Mouse (Mus musculus) kidney, adult 2 months (tissue): Measurements from ENCODE around the gene Sema3b. TPM values are rescaled to one million over a fixed set of nuclear protein-coding genes. Genes with fewer than 3 reads are reported as not detected.
A peak's percentile ranks its signal among the peaks of the same experiment; 100 is the strongest.

Experiments
- DNase-seq: peaks from one replicate; pipeline ENCODE4 v3.0.0; 2021
- H3K27ac ChIP-seq: fragments of 200-500 bp; 2 replicates; pipeline ENCODE4 v1.5.1; 2012; ENCODE audit warnings: low read depth, low read length, control low read depth, inconsistent platforms; ENCODE audit not compliant: insufficient read depth
- H3K27me3 ChIP-seq: fragments of 200-500 bp; replicated peaks from 2 replicates; pipeline ENCODE4 v1.6.1; 2012; ENCODE audit warnings: mild to moderate bottlenecking, moderate library complexity, low read length, inconsistent platforms; ENCODE audit not compliant: control insufficient read depth, insufficient read depth
- H3K36me3 ChIP-seq: fragments of 200-500 bp; 2 replicates; pipeline ENCODE4 v1.6.1; 2012; ENCODE audit warnings: mild to moderate bottlenecking, moderate library complexity, low read length, inconsistent platforms; ENCODE audit not compliant: control insufficient read depth, insufficient read depth
- H3K4me1 ChIP-seq: fragments of 200-500 bp; 2 replicates; pipeline ENCODE4 v1.6.1; 2011; ENCODE audit warnings: low read length; ENCODE audit not compliant: control insufficient read depth, insufficient read depth
- H3K4me3 ChIP-seq: fragments of 200-500 bp; 2 replicates; pipeline ENCODE4 v1.5.1; 2011; ENCODE audit warnings: mild to moderate bottlenecking, low read depth, low read length, control low read depth; ENCODE audit not compliant: insufficient read depth
- CTCF ChIP-seq: fragments of 200-500 bp; conservative IDR thresholded peaks from 2 replicates; pipeline ENCODE4 v1.5.1; 2011; ENCODE audit warnings: low read depth, mild to moderate bottlenecking, control low read depth, low read length, moderate library complexity, mixed read lengths; ENCODE audit not compliant: insufficient read depth, insufficient read length
- POLR2A ChIP-seq: fragments of 200-500 bp; IDR thresholded peaks from one replicate; pipeline ENCODE4 v1.6.1; 2011; ENCODE audit warnings: low read depth, low read length, control low read depth
- WGBS: fragments of 180-500 bp; shearing (Covaris S2); methylation state at CpG from one replicate; pipeline ENCODE4 v1.1.7; 2018; 5-methylcytosine and 5-hydroxymethylcytosine counted together
- polyA plus RNA-seq: library from polyadenylated mRNA; depleted of rRNA; stranded (reverse); fragments of >200 nt; gene quantifications from 2 replicates; pipeline ENCODE4 v1.2.3, GENCODE M21; 2012

Sema3b gene
- polyA plus RNA-seq, 1 experiment = 63.3 TPM

DNA sequence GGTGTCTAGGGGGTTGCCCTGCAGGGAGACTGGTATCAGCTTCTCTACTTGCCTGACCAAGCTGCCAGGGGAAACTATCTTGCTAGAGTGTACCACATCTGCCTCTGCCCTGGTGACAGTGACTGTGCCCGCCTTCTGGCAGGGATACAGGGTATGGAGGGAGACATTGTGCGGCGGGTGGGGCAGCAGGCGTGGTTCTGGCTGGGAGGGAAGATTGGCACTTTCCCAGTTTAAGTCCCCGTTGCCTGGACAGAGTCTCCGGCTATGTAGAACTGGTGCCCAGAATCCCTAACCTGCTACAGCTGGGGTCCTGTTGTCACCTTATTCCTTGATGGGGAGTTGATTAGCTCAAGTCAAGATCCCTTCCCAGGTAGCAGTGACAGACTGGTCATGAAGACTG, 23.4 kb upstream of the Sema3b start:
- Histone ChIP-seq H3K27me3 (no peaks in the 10 kb centered on the region), H3K4me3 (peak overlapping the region; percentile 71), H3K36me3 (no peaks in the 10 kb centered on the region), H3K27ac (peak overlapping the region; percentile 70), H3K4me1 (peaks cover 8% of the 10 kb centered on the region; the same call in 1 of the 2 replicates)
- DNase-seq = peak; percentile 65
- TF ChIP-seq POLR2A (no peak), CTCF (no peak)
- 33% methylated on average over 6 of the region's 6 CpGs for WGBS

DNA sequence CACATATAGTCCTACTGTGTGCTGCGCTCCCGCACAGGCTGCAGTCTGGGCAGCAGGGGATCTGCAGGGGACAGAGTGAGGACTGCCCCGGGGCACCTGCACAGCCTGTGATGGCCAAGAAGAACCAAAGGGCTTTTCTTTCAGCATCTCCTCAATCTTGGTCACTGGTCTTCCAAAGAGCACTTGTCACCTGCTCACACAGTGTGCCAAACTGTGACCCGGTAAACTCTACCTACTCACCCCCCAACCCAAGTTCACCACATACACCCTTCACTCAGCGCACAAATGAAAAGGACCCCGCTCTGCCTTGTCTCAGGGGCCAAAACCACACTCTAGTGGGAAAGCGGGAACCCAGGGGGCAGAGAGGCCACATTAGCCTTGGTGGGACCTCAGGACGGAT, 22.8 kb upstream of the Sema3b start:
- no peak for DNase-seq
- H3K27me3 ChIP-seq = no peaks in the 10 kb centered on the region
- WGBS = 87% methylated on average over 8 of the region's 8 CpGs
- H3K27ac ChIP-seq = no peak overlapping the region
- H3K4me3 ChIP-seq = no peak overlapping the region
- no peak for TF ChIP-seq CTCF
- TF ChIP-seq POLR2A = no peak
- peaks cover 8% of the 10 kb centered on the region; the same call in 1 of the 2 replicates for H3K4me1 ChIP-seq
- no peaks in the 10 kb centered on the region for H3K36me3 ChIP-seq

DNA sequence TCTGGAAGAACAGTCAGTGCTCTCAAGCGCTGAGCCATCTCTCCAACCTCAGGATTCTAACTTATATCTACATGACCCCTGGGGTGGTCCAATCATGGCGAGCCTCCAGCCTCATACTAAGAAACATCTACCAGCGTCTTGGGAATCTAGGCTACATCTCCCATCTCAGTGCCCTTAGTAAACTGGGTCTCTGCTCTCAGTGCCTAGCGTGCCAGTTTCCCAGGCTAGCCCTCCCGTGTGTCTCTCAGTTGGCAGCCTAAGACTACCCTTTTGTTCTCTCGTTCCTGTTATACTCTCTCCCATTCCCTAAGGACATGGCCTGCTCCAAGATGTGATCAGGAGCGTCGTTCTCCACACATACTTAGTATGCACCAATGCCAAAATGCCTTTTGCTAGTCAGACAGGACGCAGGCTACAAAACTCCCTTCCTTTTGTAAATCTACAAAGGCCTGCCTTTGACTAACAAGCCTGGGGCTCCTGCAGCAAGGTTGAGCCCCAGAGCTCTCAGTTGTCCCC, 22.3 kb upstream of the Sema3b start:
- no peak overlapping the region for H3K4me3 ChIP-seq
- H3K4me1 ChIP-seq = peaks cover 8% of the 10 kb centered on the region; the same call in 1 of the 2 replicates
- no peaks in the 10 kb centered on the region for H3K27me3 ChIP-seq
- no peaks in the 10 kb centered on the region for H3K36me3 ChIP-seq
- no peak overlapping the region for H3K27ac ChIP-seq
- WGBS = 69% methylated on average over 9 of the region's 9 CpGs
- no peak for TF ChIP-seq CTCF
- no peak for TF ChIP-seq POLR2A
- no peak for DNase-seq

DNA sequence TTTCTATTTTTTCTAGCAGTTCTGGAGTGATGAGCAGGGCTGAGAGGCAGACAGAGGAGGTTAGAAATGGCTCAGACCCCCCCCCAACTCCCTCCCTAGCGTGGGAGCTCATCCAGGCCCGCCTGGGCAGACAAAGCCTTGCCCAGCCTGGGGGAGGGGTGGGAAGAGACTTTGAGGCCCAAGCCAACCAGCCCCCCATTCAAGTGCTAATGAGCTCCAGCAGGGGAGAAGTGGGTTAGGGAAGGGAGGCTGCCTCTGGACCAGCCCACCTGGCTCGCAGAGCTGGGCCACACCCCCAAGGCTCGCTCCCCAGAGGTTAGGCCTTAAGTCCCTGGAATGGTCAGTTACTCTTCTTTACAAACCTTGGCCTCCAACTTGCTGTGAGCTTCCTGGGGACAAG, 21.5 kb upstream of the Sema3b start:
- no peak for TF ChIP-seq CTCF
- no peak for TF ChIP-seq POLR2A
- no peak overlapping the region for H3K27ac ChIP-seq
- 27% methylated on average over 4 of the region's 4 CpGs for WGBS
- H3K4me1 ChIP-seq = peaks cover 6% of the 10 kb centered on the region; the same call in 1 of the 2 replicates
- DNase-seq = no peak
- no peaks in the 10 kb centered on the region for H3K36me3 ChIP-seq
- no peak overlapping the region for H3K4me3 ChIP-seq
- H3K27me3 ChIP-seq = no peaks in the 10 kb centered on the region

DNA sequence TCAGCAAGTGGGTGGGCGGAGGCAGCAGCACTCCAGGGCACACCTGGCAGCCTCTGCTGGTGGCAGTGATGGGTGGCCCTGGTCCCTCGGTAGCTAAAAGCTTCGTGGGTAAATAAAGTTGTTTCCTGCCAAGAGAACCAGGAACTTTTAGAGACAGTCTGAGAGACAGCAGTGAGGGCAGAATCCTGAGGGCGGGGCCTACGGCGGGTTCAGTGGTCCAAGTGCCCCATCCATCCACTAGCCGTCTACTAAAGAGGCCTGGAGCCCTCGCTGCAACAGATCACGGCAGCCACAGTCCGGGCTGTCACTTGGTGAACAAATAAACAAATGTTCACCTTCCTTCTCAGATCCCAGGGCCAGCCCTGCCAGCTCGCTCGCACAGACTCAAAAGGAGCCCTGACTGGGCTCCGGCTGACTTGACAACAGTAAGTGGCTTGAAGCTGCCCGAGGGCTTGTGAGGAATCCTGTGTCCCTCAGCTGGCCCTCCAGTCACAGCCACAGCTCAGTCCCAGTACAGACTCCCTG, 20.9 kb upstream of the Sema3b start:
- TF ChIP-seq POLR2A (no peak), CTCF (no peak)

DNA sequence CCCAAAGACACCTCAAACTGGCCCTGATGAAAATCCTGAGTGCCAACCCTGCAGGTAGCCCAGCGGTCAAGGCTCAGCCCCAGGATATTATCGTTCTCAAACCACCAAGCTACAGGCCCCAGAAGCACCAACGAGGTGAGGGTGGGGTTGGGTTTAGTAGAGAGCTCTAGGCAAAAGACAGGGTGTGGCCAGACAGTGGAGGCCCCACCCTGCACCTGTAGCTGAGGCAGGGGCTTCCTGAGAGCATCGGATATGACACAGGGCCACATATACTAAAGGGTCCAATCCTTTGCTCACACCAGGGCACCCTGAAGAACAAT, 20.3 kb upstream of the Sema3b start:
- 30% methylated on average over 4 of the region's 4 CpGs for WGBS
- Histone ChIP-seq H3K36me3 (no peaks in the 10 kb centered on the region), H3K4me3 (no peak overlapping the region), H3K4me1 (peaks cover 16% of the 10 kb centered on the region), H3K27ac (peak overlapping the region; percentile 57), H3K27me3 (no peaks in the 10 kb centered on the region)
- TF ChIP-seq CTCF = no peak
- TF ChIP-seq POLR2A = no peak
- DNase-seq = no peak

More for the DNA sequence above, 20.9 kb upstream of the Sema3b start:
- Histone ChIP-seq H3K4me1 (peaks cover 12% of the 10 kb centered on the region; the same call in 1 of the 2 replicates), H3K27ac (0 out of 2 replicates have a peak overlapping the region, but pooled peaks have one; percentile 10), H3K36me3 (no peaks in the 10 kb centered on the region), H3K4me3 (no peak overlapping the region), H3K27me3 (no peaks in the 10 kb centered on the region)
- WGBS = 34% methylated on average over 14 of the region's 14 CpGs
- no peak for DNase-seq

DNA sequence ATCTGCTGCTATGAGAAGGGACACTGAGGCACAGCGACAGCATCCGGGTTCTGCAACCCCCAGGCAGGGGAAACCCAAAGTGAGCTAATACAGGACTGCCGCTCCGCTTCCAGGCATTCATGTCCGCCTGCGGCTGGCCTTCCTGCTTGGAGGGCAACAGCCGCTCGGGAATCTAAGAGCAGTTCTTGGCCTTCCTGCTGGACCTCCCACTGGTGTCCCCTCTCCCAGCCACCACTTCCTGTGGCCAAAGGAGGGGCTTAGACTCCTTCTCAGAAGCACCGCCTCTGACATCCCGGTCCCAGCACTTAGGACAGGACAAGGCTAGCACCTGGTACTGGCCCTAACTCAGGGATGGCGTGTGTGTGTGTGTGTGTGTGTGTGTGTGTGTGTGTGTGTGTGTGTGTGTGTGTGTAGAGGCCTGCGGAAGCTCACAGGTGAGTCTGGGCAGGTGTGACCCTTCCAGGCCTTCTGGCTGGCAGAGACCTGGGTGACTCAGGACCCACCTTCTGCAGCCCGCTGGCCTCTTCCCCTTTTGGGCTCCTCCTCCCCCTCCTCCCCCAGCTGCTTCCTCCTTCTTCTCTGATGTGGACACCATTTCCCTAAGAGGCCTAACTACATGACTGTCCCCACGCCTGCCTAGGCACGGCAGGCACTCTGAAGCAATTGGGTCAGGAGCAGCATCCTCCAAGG, 19.8 kb upstream of the Sema3b start:
- H3K4me1 ChIP-seq = peaks cover 20% of the 10 kb centered on the region
- no peaks in the 10 kb centered on the region for H3K27me3 ChIP-seq
- peak; percentile 83 for DNase-seq
- H3K4me3 ChIP-seq = peak overlapping the region; percentile 26
- TF ChIP-seq POLR2A (no peak), CTCF (no peak)
- 47% methylated on average over 15 of the region's 15 CpGs for WGBS
- peak overlapping the region; percentile 71 for H3K27ac ChIP-seq
- no peaks in the 10 kb centered on the region for H3K36me3 ChIP-seq
